Mouse (Mus musculus): Measurements from ENCODE around the gene Ankef1.

Gene Ankef1

DNA sequence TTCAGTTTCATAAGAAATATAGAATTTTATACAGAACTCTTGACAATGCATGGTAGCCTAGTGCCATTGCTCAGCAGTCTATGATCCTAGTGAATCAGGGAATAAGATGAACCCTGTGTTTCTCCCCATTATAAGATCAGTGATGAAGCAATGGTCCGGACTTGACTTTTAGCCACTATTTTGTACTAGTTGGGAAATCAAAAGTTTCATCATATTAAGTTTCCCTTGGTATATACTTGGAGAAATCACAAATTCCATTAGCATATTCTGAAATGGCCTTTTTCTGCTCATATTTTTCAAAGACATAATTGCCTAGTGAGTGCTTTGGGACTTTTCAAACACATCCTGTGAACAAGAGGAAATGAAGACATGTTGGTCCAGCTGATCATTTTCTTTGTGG is at the start of gene Ankef1:
Ankef1 (plus strand) TSS at position 260 of the 400 bp plus-strand sequence.
- DNase-seq (ENCODE audit: extremely low read depth, low read depth): no peak

DNA sequence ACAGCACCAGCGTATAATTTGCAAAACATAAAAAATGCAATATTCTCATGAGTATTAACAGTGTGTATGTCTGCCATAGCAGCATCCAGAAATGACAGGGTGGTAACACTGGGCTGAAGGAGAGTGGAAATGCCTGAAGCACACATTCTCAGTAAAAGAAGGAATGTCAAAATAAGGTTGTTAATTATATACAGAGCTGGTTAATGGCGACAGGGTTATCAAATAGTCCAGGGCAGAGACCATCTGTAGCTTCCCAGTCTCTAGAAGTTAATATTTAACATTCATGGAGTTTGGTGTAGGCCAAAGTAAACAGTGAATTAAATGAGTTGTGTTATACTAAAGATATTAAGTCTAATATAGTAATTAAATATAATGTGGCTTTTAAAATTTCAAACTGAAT is 45.2 kb upstream of the Ankef1 start:
- no peak for DNase-seq (ENCODE audit: extremely low read depth, low read depth)

DNA sequence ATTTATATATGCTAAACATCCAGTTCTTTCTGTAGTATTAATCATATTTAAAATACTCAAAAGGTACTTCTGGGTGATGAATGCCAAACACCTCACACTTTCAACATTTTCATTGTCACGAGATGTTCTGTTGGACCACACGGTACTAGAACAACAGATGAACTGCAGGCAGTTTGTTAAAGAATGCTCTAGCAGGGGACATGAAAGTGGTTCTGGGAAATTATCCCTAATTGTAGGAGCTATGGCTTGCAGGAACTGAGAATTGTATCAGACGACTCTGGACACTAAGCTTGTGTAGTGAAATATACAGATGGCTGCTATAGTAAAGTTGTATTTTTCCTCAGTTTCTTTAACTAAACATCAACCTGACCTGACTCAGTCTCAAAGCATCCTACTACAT is 44.8 kb upstream of the Ankef1 start:
- no peak for DNase-seq (ENCODE audit: extremely low read depth, low read depth)

DNA sequence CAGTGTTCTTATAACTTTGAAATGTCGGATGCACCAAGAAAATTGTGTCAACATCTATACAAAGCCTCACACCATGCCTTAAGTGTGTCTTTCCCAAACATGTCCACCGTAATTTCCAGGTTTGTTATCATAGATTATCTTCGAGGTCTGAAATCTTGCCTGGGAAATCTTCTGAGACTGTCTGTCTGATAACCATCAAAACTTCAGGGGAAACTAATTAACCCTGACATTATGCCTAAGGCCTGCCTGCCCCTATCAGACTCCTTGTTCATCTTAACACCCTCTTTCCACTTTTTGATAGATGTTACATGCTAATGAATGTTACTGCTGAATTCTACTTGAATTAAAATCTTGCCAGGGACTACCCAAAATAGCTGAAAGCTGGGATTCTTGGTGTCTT is 24.1 kb upstream of the Ankef1 start:
- DNase-seq (ENCODE audit: extremely low read depth, low read depth): no peak

DNA sequence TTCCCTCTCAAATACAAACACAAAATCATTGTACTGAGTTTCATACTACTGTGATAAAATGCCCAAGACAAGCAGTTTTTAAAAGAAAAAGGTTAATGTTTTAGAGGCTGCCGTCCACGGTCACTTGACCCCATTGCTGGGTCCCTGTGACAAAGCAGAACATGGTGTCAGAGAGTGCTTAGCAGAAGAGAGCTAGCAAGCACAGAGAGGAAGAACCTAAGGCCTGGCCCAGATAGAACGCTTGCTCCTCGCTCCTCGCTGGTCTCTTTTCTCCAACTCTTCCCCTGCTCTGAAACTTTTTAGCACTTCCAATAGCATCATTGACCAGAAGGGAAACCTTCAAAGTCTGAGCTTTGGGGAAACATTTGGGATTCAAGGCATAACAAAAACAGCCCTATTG is 19.4 kb upstream of the Ankef1 start:
- DNase-seq (ENCODE audit: extremely low read depth, low read depth): no peak

DNA sequence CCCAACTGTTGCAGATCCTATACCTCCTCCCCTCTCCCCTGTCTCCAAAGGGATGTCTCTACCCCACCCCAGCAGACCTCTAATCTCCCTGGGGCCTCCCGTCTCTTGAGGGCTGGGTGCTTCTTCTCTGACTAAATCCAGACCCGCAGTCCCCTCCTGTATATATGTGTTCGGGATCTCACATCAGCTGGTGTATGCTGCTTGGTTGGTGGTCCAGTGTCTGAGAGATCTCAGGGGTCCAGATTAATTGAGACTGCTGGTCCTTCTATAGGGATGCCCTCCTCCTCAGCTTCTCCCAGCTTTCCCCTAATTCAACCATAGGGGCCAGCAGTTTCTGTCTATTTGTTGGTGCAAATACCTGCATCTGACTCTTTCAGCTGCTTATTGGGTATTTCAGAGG is 18.7 kb upstream of the Ankef1 start:
- DNase-seq (ENCODE audit: extremely low read depth, low read depth): no peak

DNA sequence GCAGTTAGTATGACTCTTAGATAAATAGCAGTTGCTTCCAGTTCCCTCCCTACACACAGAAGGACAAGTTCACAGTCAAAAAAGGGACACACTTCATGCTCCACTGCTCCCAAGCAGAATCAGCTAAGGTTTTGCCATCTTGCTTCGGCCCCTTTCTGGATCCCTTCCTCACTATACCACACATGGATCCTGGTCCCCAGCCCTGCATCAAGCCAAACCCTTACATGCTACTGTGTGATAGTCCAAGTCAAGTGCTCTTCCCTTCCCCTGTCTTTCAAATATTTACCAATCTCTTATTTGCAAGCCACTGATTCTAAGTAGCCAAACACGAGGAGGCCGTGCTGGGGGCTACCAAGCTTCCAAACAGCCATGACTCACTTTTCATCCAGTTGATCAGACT is 16.8 kb upstream of the Ankef1 start:
- no peak for DNase-seq (ENCODE audit: extremely low read depth, low read depth)

DNA sequence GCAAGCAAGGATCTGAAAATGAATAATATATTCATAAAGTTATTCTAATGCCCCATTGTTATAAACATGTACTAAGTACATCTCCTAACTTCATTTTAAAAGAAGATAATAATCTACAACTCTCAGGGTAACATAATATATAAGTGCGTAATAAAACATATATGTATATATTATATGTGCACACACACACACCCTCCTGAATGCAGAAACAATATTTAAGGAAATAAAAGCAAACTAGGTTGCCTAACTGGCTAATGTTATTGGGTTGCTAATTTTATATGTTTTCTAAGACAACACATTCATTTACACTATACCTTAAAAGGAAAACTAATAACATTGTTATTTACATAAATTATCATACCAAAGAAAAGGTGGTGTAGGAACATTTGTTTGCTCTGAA is 16.3 kb upstream of the Ankef1 start:
- DNase-seq (ENCODE audit: extremely low read depth, low read depth): no peak

DNA sequence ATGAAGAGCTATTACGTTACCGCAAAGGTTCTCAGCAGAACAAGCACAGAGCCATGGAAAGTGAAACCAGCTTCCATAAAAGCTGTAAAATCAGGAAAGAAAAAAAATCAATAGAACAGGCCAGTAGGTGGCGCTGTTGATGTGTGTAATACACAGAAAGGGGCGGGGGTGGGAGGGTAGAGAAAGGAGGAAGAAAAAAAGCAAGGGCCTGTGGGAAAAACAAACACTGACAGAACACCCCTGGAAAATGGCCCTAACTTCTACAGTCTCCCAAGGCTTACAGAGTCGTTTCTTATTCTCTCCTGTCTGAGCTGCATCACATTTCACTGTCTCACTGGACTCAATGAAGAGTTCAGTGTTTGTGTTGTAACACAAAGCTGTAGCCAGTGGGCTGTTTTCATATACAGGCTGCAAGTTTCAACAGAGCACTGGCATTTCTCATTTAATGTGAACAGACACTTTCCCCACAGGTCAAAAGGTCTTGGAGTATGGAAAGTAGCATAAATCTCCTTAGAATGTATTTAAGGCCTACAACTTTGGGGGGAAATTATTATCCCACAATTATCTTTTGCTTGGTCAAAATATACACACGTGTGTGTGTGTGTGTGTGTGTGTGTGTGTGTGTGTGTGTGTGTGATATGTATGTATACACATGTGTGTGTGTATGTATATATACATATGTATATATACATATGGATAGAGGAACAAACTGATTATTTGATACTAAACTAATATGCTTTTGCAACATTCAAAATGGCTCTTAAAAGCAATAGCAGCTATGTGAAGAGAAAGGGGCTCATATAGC is 15.7 kb upstream of the Ankef1 start:
- DNase-seq (ENCODE audit: extremely low read depth, low read depth): peak; percentile 63

DNA sequence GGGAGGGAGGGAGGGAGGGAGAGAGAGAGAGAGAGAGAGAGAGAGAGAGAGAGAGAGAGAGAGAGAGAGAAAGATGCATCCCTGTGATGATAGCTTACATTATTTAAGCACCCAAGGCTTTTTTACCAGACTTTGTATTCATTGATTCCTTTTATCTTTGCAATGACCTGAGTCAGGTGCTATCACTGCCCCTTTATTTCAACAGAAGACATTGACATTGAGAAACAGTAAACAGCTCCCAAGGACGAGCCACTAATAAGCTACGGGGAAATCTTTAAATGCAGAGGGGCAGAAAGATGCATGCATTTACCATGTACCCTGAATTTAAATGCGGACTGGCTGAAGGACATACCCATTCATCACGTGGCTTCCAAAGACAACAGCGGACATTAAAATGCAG is 14.7 kb upstream of the Ankef1 start:
- no peak for DNase-seq (ENCODE audit: extremely low read depth, low read depth)

DNA sequence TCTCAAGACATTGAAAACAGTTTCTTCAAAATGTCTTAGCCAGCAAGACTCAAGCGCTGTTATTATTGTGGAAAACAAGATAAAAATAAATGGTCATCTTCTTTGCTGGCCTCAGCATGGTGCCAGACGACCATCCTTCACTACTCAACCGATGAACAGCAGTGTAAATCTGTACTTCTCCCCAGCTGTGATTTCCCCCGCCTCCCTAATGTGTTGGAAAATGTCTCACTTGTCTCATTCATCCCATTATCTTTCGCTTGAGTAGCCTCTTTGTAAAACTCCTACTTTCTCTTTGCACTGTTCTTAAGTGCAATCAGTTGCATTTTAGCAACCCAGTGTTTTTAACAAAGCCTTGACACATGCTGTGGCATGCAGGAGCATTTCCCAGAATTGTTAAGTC is 9.4 kb downstream of the Ankef1 start:
- no peak for DNase-seq (ENCODE audit: extremely low read depth, low read depth)

DNA sequence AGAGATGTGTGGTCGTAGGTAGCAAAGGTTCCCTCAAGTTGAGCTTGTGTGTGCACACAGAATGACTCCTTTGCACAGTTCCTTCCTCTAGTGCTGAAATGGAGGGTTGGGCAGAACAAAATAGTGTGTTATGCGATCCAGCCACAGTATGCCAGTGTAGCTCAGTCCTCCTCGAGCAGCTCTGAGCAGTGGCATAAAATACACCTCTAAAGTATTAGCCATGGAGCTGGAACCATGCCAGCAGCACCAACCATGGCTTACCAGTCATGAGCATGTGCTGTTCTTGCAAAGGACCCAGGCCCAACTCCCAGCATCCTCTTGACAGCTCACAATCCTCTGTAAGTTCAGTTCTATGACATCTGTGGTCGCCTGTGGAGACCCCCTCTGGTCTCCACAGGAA is 10.0 kb downstream of the Ankef1 start:
- no peak for DNase-seq (ENCODE audit: extremely low read depth, low read depth)

DNA sequence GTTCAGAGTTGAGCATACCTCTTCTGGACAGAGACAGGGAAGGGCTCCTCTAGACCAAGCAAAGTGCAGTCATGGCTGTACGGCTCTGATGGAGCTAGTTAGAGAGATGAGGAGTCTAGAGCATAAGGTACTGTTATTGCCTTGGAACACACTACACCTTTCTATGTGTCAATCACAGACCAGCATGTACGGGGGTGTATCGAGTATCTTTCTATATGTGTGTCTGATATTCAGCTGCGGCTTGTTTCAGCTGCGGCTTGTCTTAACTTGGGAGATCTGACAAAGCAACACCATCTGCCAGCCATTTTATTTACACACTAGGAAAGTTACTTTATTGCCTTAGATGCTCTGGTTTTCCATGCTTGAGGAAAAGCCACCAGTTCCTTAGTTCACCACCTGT is 11.1 kb downstream of the Ankef1 start:
- no peak for DNase-seq (ENCODE audit: extremely low read depth, low read depth)

DNA sequence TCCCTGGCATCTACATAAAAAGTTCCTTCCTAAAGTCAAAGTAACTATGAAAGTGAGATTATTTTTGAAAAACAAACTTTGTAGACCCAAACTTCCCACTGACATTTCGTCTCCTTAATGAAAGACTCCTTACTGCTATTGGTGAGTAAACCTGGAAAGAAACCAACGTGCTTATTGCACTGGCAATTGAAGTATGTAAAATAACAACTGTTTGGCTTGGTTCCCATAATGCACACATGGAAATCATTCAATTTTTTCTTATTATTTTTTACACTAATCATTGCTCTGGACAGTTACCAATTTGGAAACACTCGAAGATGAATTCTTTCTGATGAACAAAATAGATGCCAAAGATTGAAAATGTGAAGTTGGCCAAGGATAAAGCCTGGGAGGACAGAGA is 12.1 kb downstream of the Ankef1 start:
- no peak for DNase-seq (ENCODE audit: extremely low read depth, low read depth)

DNA sequence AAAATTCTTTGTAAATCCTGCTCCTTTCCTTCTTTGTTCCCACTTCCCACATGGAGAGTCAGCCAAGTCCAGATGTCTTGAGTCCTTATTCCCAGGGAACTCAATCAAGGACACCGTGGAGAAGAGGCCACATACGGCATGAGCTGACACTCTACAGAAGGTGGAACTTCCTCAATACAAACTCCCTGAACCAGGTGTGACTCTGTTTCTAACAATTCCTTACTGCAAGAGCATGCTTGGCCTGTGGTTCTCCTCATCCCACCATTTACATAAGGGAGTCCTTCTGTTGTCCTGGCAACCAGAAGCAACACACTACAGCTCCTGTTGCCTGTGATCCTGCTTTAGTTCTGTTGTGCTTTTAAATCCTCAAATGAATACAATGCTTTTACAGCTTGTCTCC is 13.8 kb downstream of the Ankef1 start:
- DNase-seq (ENCODE audit: extremely low read depth, low read depth): no peak

DNA sequence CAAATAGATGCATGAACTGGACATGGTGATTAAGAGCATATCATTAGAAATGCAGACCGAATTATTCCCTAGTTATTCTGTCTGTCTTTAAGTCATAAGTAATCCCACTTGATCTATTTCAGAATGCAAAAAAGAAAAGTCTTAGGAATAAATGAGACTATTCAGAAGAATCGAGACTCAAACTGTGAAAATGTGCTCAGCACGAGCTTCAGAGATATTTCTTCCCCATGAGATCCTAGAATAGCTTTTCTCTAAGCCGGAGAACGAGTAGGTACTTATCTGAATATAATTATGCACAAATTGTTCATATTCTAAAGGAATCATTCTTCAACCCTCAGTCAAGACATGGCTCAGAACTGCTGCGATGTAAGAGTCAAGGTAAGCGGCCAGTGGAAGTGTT is 27.2 kb downstream of the Ankef1 start:
- no peak for DNase-seq (ENCODE audit: extremely low read depth, low read depth)

DNA sequence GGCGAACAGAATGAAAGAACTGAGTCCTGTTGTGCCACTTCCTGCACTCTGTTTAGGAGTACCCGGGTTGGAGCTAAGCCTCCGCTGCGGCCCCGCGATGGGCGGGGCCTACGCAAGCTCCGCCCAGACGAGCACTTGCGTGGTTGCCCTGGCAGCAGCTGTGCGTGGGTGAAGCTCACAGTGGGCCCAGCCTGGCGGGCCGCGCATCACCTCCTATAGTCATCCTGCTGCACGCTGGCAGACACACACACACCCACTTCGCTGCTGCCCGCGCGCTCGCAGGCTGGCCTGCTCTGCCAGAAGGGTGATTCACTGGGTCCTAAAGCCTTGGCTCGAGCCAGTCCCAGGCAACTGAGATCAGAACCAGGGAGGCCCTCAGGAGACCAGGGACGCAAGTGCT is 30.3 kb downstream of the Ankef1 start:
- no peak for DNase-seq (ENCODE audit: extremely low read depth, low read depth)

DNA sequence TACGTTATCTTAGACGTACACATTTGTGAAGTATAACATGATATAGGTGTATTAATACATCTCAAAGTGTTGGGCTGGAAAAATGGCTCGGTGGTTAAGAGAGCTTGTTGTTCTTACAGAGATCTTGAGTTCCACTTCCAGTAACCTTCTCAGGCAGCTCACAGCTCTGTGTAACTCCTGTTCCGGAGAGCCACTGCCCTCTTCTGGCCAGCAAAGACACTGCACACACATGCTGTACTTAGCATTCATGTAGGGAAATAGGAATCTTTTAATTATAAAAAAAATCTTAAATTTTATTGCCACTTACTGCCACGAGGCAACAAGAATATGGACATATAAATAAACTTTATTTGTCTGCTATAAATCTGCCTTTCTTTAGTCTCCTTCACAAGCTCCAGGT is 56.3 kb downstream of the Ankef1 start:
- DNase-seq (ENCODE audit: extremely low read depth, low read depth): no peak

DNA sequence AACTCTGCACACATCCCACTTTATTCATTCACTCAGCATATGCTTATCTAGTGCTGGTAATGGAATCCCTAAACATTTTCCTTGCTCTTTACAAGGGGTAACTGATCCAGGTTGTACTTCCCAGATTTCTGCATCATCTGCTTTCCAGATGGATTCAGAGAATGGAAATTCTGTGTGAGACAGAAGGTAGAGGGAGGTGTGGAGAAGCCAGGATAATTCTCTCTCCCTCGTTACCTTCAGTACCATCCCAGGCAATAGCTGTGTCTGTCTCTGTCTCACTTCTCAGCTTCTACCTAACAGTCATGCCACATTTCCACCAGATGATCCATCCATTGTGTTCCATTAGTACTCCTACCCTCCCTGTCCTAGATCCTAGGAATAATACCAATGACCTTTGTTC is 60.6 kb downstream of the Ankef1 start:
- no peak for DNase-seq (ENCODE audit: extremely low read depth, low read depth)

DNA sequence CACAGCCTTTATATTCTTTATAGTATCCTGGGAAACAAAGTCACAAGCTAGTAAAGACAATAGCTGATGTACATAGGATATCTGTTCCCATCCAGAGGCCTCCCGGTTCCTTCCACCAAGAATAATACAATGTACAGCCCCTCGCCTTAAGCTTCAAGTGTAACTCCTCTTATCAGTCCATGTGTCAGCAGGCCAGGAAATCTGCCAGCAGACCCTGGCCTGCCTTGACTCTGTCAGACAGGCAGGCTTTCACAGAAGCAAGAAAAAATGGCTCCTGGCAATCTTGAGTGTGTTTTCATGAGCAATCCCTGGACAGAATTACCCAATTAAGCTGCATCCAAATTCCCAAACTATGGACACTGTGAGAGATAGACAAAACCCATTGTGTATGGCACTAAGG is 69.1 kb downstream of the Ankef1 start:
- DNase-seq (ENCODE audit: extremely low read depth, low read depth): no peak

DNA sequence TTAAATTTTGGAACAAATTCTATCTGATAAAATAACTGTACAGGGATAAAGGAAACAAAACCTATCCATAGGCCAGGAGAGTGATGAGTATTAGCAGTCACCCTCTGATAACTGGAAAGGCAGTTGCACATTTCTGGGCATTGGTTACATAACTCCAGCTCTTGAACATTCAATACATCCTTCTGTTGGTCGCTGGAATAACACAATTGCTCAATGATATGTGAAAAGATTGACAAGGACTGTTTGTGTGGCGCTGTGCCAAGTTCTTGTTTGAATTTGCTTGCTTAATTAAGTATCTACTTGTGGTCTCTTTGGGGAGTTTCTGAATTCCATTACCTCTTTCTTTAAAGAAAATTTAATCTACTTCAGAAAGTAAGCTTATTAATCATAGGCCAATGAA is 81.1 kb downstream of the Ankef1 start:
- DNase-seq (ENCODE audit: extremely low read depth, low read depth): no peak

DNA sequence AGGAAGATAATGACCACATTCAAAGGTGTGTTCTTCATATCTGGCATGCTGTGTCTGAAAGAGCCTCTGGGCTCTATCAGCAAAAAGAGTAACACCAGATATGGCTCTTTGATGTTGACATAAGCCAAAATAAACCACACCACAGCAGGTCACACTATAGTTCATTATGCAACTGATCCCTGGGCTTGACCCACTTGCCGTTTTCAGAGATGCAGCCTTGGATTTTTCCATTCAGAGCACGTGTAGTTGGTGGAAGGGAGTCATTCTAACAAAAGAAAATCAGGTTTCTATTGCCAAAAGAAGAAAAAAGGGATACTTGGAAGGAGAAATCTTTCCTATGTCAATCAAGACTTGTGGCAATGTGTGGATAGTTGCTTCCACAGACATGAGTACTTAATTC is 87.1 kb downstream of the Ankef1 start:
- no peak for DNase-seq (ENCODE audit: extremely low read depth, low read depth)

DNA sequence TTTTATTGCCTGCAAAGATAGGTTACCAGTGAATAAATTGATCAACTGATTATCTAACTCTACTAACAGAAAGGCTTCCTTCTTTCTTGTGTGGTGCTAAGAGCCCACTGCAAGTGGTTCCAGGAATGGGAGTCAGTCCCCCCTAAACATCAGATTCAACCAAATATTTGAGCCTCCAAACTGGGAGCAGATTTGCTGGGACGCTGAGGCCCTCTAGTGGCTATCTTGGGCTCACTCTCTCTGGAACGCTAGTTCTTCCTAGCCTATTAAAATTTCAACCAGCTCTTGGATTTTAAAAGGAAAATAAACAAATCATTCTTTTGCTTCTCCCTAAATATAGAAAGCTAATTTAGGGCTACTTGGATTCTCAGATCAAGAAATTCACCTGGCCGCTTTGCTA is 94.7 kb downstream of the Ankef1 start:
- DNase-seq (ENCODE audit: extremely low read depth, low read depth): no peak

DNA sequence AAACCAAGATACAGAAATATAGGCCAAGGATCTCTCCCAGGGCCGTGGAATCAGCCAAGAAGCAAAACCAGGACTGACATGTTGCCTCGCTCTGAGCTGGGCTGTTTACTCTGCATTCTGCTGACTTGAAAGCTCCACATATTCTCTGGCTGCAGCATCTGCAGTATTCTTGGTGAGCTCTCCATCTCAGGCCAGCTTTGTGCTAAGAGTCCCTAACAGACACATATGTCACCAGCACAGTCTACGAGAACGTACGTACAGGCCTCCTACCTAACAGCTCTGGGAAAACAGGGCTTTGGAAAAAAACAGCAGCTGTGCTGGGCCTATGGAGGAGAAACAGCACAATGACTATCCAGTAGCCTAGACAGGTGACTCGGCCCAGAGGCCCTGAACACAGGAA is 97.0 kb downstream of the Ankef1 start:
- DNase-seq (ENCODE audit: extremely low read depth, low read depth): no peak
